Mouse (Mus musculus) stomach, postnatal 0 days (tissue): ENCODE measurements at regions not wholly inside any gene's neighbourhood (a gene's known extent, or its start where the extent isn't known, plus 50 kb on each side); places are given as distances from the start of the nearest gene placed in this dataset.

Source experiments
- CTCF ChIP-seq: IDR thresholded peaks from 2 replicates; pipeline ENCODE4 v1.5.1; 2016; ENCODE audit warnings: antibody characterized with exemption, low read depth, mild to moderate bottlenecking, moderate library complexity
- EP300 ChIP-seq: optimal IDR thresholded peaks from 2 replicates; pipeline ENCODE3; 2016; ENCODE audit warnings: antibody characterized with exemption

- TF ChIP-seq CTCF (no peak), EP300 (no peak)
These were observed 128.9 kb downstream of the Vegfa start for GRCm38 (mm10) chr17:45903294-45903693.
